Mouse (Mus musculus): ENCODE data around the gene Frs2. TPM values are rescaled to one million over a fixed set of nuclear protein-coding genes. Genes with fewer than 3 reads are reported as not detected.
"Not testable (repeated sequence)": the region's sequence is repeated elsewhere in the genome, so short reads cannot be mapped to it uniquely, and the experiment has no call there.

Frs2 gene
- polyA plus RNA-seq, 1 experiment: 13.2 TPM

GRCm38 (mm10) chr10:117045175-117046056 is 102.9 kb downstream of the Frs2 start, which contains the start of gene Lrrc10:
Gene Lrrc10 (plus strand): TSS chr10:117045341.
- H3K27me3 ChIP-seq (replicated peaks; ENCODE audit: control insufficient read depth, insufficient read depth, low read length): no peaks in the 10 kb centered on the region
- no peak within 1 kb of the TSS for H3K27ac ChIP-seq (ENCODE audit: insufficient read depth, low read depth, low read length)
- no peak for TF ChIP-seq CTCF (conservative IDR thresholded peaks at IDR 0.05; ENCODE audit: insufficient read depth, insufficient read length, low read depth, low read length)
- no peak for TF ChIP-seq POLR2A (IDR thresholded peaks at IDR 0.05; ENCODE audit: low read depth, low read length)
- no peak for DNase-seq
- no peaks in the 10 kb centered on the region for H3K36me3 ChIP-seq (ENCODE audit: control insufficient read depth, insufficient read depth, low read length)
- H3K4me1 ChIP-seq (ENCODE audit: control insufficient read depth, insufficient read depth, low read length): no peaks in the 10 kb centered on the region
- WGBS: 54% methylated on average over 40 of the region's 40 CpGs
- H3K4me3 ChIP-seq (ENCODE audit: insufficient read depth, low read depth, low read length): no peak within 1 kb of the TSS

- not testable (repeated sequence) for H3K27me3 ChIP-seq (replicated peaks; ENCODE audit: control insufficient read depth, insufficient read depth, low read length); H3K4me3 ChIP-seq (ENCODE audit: insufficient read depth, low read depth, low read length); H3K36me3 ChIP-seq (ENCODE audit: control insufficient read depth, insufficient read depth, low read length); DNase-seq; H3K4me1 ChIP-seq (ENCODE audit: control insufficient read depth, insufficient read depth, low read length); H3K27ac ChIP-seq (ENCODE audit: insufficient read depth, low read depth, low read length)
- 22% methylated on average over 16 of the region's 16 CpGs for WGBS
Measured at GRCm38 (mm10) chr10:117043497-117044166, 104.7 kb downstream of the Frs2 start.

GRCm38 (mm10) chr10:117042295-117042694 is 106.0 kb downstream of the Frs2 start:
- Histone ChIP-seq H3K4me1 (ENCODE audit: control insufficient read depth, insufficient read depth, low read length) (no peaks in the 10 kb centered on the region), H3K4me3 (ENCODE audit: insufficient read depth, low read depth, low read length) (no peak overlapping the region), H3K27me3 (replicated peaks; ENCODE audit: control insufficient read depth, insufficient read depth, low read length) (no peaks in the 10 kb centered on the region), H3K27ac (ENCODE audit: insufficient read depth, low read depth, low read length) (no peak overlapping the region), H3K36me3 (ENCODE audit: control insufficient read depth, insufficient read depth, low read length) (no peaks in the 10 kb centered on the region)
- no peak for TF ChIP-seq CTCF (conservative IDR thresholded peaks at IDR 0.05; ENCODE audit: insufficient read depth, insufficient read length, low read depth, low read length)
- no peak for TF ChIP-seq POLR2A (IDR thresholded peaks at IDR 0.05; ENCODE audit: low read depth, low read length)
- DNase-seq: no peak
- 81% methylated on average over 14 of the region's 14 CpGs for WGBS

GRCm38 (mm10) chr10:117040355-117040754 is 108.0 kb downstream of the Frs2 start:
- no peaks in the 10 kb centered on the region for H3K4me1 ChIP-seq (ENCODE audit: control insufficient read depth, insufficient read depth, low read length)
- 63% methylated on average over 6 of the region's 6 CpGs for whole genome bisulfite sequencing
- TF ChIP-seq CTCF (conservative IDR thresholded peaks at IDR 0.05; ENCODE audit: insufficient read depth, insufficient read length, low read depth, low read length) (no peak), POLR2A (IDR thresholded peaks at IDR 0.05; ENCODE audit: low read depth, low read length) (no peak)
- H3K27me3 ChIP-seq (replicated peaks; ENCODE audit: control insufficient read depth, insufficient read depth, low read length): no peaks in the 10 kb centered on the region
- no peak for DNase-seq
- no peaks in the 10 kb centered on the region for H3K36me3 ChIP-seq (ENCODE audit: control insufficient read depth, insufficient read depth, low read length)
- H3K4me3 ChIP-seq (ENCODE audit: insufficient read depth, low read depth, low read length): no peak overlapping the region
- H3K27ac ChIP-seq (ENCODE audit: insufficient read depth, low read depth, low read length): no peak overlapping the region

- DNase-seq: peak; percentile 87
- Histone ChIP-seq H3K27me3 (replicated peaks; ENCODE audit: control insufficient read depth, insufficient read depth, low read length) (no peaks in the 10 kb centered on the region), H3K36me3 (ENCODE audit: control insufficient read depth, insufficient read depth, low read length) (no peaks in the 10 kb centered on the region), H3K4me1 (ENCODE audit: control insufficient read depth, insufficient read depth, low read length) (no peaks in the 10 kb centered on the region), H3K4me3 (ENCODE audit: insufficient read depth, low read depth, low read length) (no peak overlapping the region), H3K27ac (ENCODE audit: insufficient read depth, low read depth, low read length) (no peak overlapping the region)
- WGBS: 10% methylated on average over 8 of the region's 8 CpGs
- TF ChIP-seq CTCF (conservative IDR thresholded peaks at IDR 0.05; ENCODE audit: insufficient read depth, insufficient read length, low read depth, low read length) (peak; percentile 82), POLR2A (IDR thresholded peaks at IDR 0.05; ENCODE audit: low read depth, low read length) (no peak)
Measured at GRCm38 (mm10) chr10:117033785-117034184, 114.5 kb downstream of the Frs2 start.

GRCm38 (mm10) chr10:117031160-117031559 is 117.2 kb downstream of the Frs2 start:
- TF ChIP-seq CTCF (conservative IDR thresholded peaks at IDR 0.05; ENCODE audit: insufficient read depth, insufficient read length, low read depth, low read length) (no peak), POLR2A (IDR thresholded peaks at IDR 0.05; ENCODE audit: low read depth, low read length) (no peak)
- Histone ChIP-seq H3K27ac (ENCODE audit: insufficient read depth, low read depth, low read length) (no peak overlapping the region), H3K4me1 (ENCODE audit: control insufficient read depth, insufficient read depth, low read length) (no peaks in the 10 kb centered on the region), H3K4me3 (ENCODE audit: insufficient read depth, low read depth, low read length) (no peak overlapping the region), H3K36me3 (ENCODE audit: control insufficient read depth, insufficient read depth, low read length) (no peaks in the 10 kb centered on the region), H3K27me3 (replicated peaks; ENCODE audit: control insufficient read depth, insufficient read depth, low read length) (no peaks in the 10 kb centered on the region)
- no peak for DNase-seq
- 91% methylated on average over 3 of the region's 3 CpGs for whole genome bisulfite sequencing

- no peaks in the 10 kb centered on the region for H3K4me1 ChIP-seq (ENCODE audit: control insufficient read depth, insufficient read depth, low read length)
- no peaks in the 10 kb centered on the region for H3K27me3 ChIP-seq (replicated peaks; ENCODE audit: control insufficient read depth, insufficient read depth, low read length)
- H3K4me3 ChIP-seq (ENCODE audit: insufficient read depth, low read depth, low read length): no peak overlapping the region
- no peak overlapping the region for H3K27ac ChIP-seq (ENCODE audit: insufficient read depth, low read depth, low read length)
- TF ChIP-seq POLR2A (IDR thresholded peaks at IDR 0.05; ENCODE audit: low read depth, low read length): no peak
- no peak for TF ChIP-seq CTCF (conservative IDR thresholded peaks at IDR 0.05; ENCODE audit: insufficient read depth, insufficient read length, low read depth, low read length)
- no peaks in the 10 kb centered on the region for H3K36me3 ChIP-seq (ENCODE audit: control insufficient read depth, insufficient read depth, low read length)
- peak; percentile 41 for DNase-seq
- 67% methylated on average over 8 of the region's 8 CpGs for WGBS
Measured at GRCm38 (mm10) chr10:117026176-117026575, 122.2 kb downstream of the Frs2 start.

GRCm38 (mm10) chr10:117025776-117026175 is 122.6 kb downstream of the Frs2 start:
- not testable (repeated sequence) for H3K27me3 ChIP-seq (replicated peaks; ENCODE audit: control insufficient read depth, insufficient read depth, low read length); H3K36me3 ChIP-seq (ENCODE audit: control insufficient read depth, insufficient read depth, low read length); H3K4me3 ChIP-seq (ENCODE audit: insufficient read depth, low read depth, low read length); H3K27ac ChIP-seq (ENCODE audit: insufficient read depth, low read depth, low read length); DNase-seq; H3K4me1 ChIP-seq (ENCODE audit: control insufficient read depth, insufficient read depth, low read length)

Measured in kidney, adult 2 months (tissue).